Mouse (Mus musculus): ENCODE data around the gene Gm11983.

- no peak for TF ChIP-seq GATA1 (IDR thresholded peaks at IDR 0.05; ENCODE audit: borderline replicate concordance, low read length)
- TF ChIP-seq FLI1 (IDR thresholded peaks at IDR 0.05; ENCODE audit: low read length): no peak
These were observed 18.5 kb upstream of the Gm11983 start for GRCm38 (mm10) chr11:6855942-6856341.
